Mouse (Mus musculus): ENCODE data around the gene Ugt3a1.
"Not testable (repeated sequence)": the region's sequence is repeated elsewhere in the genome, so short reads cannot be mapped to it uniquely, and the experiment has no call there.

Ugt3a1 gene

DNA sequence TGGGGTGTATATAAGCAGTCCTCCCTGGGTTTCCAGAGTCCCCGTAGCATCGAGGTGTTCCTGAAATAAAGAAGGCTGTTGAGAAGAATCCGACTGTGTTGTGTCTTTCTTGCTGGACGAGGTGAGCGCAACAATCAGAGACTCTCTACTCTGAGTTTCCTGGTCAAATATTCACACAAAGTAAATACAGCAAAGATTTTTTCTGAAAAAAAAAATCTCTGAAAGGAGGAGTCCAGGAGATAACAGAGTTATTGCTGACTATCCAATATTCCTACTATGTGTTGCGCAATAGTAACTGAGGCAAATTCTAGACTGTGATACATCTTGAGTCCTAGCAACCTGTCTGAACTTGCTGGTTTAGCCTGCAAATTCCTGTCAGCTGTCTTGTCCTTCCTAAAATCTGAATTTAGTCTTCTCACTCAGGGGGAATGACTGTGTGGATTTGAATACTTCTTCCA, at the start of gene Ugt3a1:
TSS of gene Ugt3a1 (plus strand) at position 51 of the 458 bp plus-strand sequence.
- no peak for DNase-seq (ENCODE audit: low spot score)

- DNase-seq (ENCODE audit: low spot score), result not testable (repeated sequence)
Observed at GRCm38 (mm10) chr15:9230917-9231316, 45.8 kb upstream of the Ugt3a1 start.

GRCm38 (mm10) chr15:9246345-9246744, 30.3 kb upstream of the Ugt3a1 start:
- no peak for DNase-seq (ENCODE audit: low spot score)

DNA sequence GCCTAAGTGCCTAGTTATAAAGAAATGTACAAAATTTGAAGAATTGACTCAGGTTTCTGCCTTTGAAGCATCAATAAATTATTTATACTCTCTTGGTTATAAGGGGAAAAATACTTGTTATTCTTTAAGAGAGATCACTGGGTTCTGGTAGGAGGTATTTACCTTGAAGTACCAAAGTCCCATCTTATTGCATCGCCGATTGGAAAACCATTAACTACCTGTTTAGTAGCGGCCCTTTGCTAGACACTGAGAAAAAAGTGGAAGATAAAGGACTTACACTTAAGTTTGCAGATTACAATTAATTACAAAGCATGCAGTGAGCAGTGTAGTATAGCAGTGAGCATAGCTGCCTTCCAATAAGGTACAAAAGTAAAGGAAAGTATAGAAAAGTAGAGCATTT, 23.8 kb upstream of the Ugt3a1 start:
- no peak for DNase-seq (ENCODE audit: low spot score)

- DNase-seq (ENCODE audit: low spot score), result no peak
Observed at GRCm38 (mm10) chr15:9260621-9261020, 16.1 kb upstream of the Ugt3a1 start.

DNA sequence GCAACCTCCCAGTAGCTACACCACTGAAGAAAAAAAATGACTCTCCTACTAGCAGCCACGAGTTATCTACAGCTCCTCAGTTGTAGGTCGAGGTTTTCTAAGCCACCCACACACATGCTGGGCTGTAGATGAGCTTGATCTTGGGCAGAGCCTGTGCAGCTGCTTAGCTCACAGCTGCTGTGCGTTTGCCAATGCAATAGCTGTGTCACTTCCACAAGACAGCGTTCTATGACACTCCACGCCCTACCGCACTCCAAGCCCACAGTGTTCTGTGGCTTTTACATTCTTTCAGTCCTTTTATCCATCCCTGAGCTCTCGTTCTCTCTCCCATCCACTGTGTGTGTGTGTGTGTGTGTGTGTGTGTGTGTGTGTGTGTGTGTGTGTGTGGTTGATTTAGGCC, 4.8 kb upstream of the Ugt3a1 start:
- no peak for DNase-seq (ENCODE audit: low spot score)

GRCm38 (mm10) chr15:9279026-9279425, 2.3 kb downstream of the Ugt3a1 start:
- no peak for DNase-seq (ENCODE audit: low spot score)

DNA sequence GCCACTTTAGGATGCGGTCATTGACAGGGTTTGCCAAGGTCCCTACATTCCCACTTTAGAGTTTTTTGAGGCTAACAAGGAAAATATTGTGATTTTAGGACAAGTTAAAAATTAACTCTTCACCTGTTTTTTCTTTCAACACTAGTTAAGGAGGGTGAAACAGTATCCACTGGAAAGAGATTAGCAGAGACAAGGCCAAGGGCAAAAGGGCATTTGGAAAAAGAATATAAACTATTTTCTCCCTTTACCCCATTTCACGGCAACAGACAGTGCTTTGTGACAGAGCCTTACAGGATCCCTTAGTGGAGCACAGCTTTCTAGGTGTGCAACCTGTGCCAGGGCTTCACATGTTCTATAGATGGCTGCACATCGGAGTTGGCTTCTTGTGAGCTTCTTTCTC, 2.9 kb downstream of the Ugt3a1 start:
- DNase-seq (ENCODE audit: low spot score), result no peak

- no peak for DNase-seq (ENCODE audit: low spot score)
Observed at GRCm38 (mm10) chr15:9283165-9283564, 6.5 kb downstream of the Ugt3a1 start.

DNA sequence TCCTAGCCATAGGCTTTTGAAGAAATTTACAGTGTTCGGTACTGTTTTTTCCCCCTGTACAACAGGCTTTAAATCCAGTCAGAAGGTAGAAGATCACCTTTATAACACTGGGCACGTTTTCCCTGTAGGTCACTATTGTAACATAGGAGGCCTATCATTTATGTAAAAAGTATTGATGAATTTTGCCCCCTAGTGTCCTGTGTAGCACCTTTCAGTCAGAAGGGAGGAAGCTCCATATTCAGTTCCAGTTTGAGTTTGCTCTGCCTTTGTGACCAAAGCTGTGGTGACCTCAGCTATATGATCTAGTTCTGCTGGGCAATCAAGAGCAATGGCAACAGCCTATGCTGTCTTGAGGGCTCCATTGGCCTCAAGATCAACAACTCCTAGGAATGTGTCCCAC, 13.0 kb downstream of the Ugt3a1 start:
- DNase-seq (ENCODE audit: low spot score), result no peak

GRCm38 (mm10) chr15:9305978-9306692, 29.4 kb downstream of the Ugt3a1 start:
- no peak for DNase-seq (ENCODE audit: low spot score)

DNA sequence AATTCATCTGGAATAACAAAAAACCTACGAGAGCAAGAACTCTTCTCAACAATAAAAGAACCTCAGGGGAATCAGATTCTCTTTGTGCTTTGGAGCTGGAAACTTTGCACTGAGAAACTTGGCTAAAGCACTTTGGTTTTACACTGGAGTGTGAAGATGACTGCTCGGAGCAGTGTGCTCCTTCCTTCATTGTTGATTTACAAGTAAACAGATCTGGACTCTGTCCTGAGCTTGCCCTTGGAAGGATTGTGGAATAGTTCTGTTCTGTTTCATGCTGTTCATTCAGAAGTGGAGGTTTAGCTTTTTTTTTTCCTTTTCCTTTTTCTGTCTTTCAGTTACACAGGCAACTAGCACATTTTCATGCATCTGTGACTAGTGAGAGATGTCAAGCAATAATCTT, 57.9 kb downstream of the Ugt3a1 start:
- DNase-seq (ENCODE audit: low spot score), result no peak

DNA sequence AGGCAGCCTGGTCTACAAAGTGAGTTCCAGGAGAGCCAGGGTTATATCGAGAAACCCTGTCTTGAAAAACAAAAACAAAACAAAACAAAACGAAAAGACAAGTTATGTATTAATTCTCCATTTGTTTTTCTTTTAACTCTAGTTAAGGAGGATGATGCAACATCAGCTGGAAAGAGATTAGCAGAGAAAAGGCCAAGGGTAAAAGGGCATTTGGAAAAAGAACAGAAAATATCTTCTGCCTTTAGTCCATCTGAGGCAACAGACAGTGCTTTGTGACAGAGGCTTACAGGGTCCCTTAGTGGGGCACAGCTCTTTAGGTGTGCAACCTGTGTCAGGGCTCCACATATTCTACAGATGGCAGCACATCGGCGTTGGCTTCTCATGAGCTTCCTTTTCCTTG, 58.7 kb downstream of the Ugt3a1 start, which contains the start of gene Ugt3a2:
TSS of gene Ugt3a2 (plus strand) at position 210 of the 400 bp plus-strand sequence.
- no peak for DNase-seq (ENCODE audit: low spot score)

DNA sequence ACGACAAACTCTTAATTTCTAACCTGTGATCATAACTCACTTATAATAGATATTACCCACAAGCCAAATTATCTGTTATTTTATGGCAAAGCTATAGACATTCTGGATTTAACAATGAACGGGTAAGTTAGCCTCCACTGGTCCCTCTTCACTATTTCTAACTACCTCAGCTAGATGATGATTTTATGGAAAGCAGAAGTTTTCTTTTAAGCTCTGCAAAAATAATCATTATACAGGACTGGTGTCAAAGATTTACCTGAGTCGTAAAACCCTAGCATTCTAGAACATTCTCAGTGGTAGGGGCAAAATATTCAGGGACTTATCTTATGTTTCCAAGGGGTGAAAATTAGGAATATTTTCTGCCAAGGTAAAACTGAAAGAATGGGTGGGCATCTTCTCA, 59.9 kb downstream of the Ugt3a1 start:
- no peak for DNase-seq (ENCODE audit: low spot score)

GRCm38 (mm10) chr15:9337021-9337420, 60.3 kb downstream of the Ugt3a1 start:
- DNase-seq (ENCODE audit: low spot score), result no peak

DNA sequence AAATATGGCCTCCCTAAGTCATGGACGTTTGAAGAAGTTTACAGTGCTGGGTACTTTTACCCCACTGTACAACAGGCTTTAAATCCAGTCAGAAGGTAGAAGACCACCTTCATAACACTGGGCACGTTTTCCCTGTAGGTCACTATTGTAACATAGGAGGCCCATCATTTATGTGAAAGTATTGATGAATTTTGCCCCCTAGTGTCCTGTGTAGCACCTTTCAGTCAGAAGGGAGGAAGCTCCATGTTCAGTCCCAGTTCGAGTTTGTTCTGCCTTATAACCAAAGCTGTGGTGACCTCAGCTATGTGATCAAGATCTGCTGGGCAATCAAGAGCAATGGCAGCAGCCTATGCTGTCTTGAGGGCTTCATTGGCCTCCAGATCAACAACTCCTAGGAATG, 72.1 kb downstream of the Ugt3a1 start:
- DNase-seq (ENCODE audit: low spot score), result no peak

DNA sequence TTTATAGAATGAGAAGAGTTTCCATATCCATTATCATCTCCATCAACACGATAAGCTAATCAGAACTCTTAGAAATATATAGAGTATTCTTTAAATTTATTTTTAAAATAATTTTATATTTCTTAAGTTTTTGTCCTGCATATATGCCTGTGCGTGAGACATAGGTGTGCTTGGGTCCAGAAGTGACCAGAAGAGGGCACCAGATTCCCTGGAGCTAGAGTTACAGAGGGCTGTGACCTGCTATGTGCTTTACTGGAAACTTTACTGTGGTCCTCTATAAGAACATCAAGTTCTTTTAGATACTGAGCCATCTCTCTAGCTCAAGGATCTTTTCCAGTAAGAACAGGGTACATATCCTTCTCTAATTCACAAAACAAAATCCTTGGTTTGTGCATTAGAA, 86.1 kb downstream of the Ugt3a1 start:
- DNase-seq (ENCODE audit: low spot score), result no peak
